9 mouse cellular contexts compared by ENCODE assay signal in genomic region chr4:123616971-123617370, GRCm38 (mm10).
DNase-seq lines count a peak whose midpoint lies in the region; ATAC-seq lines count a peak whose summit lies in the region.
"Had no signal": no experiment of that assay in that cellular context is flagged by ENCODE, and none has a peak within 500 bp of the region (broad histone marks: within the 10 kb centered on the region; RNA-seq: fewer than 3 reads in every experiment).

No protein-coding gene starts in this region.

- H3K9ac ChIP-seq in heart, embryonic 13.5 days = peak overlapping the region; percentile 47; the same call in 1 of the 2 replicates
- peak overlapping the region; percentile 1; the same call in 1 of the 2 replicates for H3K9ac ChIP-seq in limb, embryonic 12.5 days (replicated peaks)

- H3K4me3 ChIP-seq in heart, embryonic 13.5 days = no peak overlapping the region
- no peak overlapping the region for H3K4me3 ChIP-seq in limb, embryonic 12.5 days (replicated peaks)

- no peaks in the 10 kb centered on the region for H3K27me3 ChIP-seq in heart, embryonic 13.5 days (replicated peaks)
- H3K27me3 ChIP-seq in limb, embryonic 12.5 days = no peaks in the 10 kb centered on the region
- H3K27me3 ChIP-seq: CH12.LX had no signal

- no peak for DNase-seq in heart, postnatal 14 days
- peak; percentile 23 for DNase-seq in right cerebral cortex, postnatal 25 days
- no peak for DNase-seq in right cerebral cortex, postnatal 4 days
- no peak for DNase-seq in thymus, postnatal 14 days
- no peak for DNase-seq in spleen, postnatal 4 days (ENCODE audit: low spot score in 2 of 2)
- no peak for DNase-seq in embryo, embryonic 9.5 days (ENCODE audit: extremely low spot score)

- WGBS in heart, embryonic 13.5 days = 35% methylated on average over 4 of the region's 4 CpGs
- 45% methylated on average over 4 of the region's 4 CpGs for WGBS in limb, embryonic 12.5 days

- H3K4me1 ChIP-seq in heart, embryonic 13.5 days = peaks cover 65% of the 10 kb centered on the region
- peaks cover 6% of the 10 kb centered on the region for H3K4me1 ChIP-seq in limb, embryonic 12.5 days (replicated peaks)

- H3K36me3 ChIP-seq in heart, embryonic 13.5 days = 0 out of 2 replicates have a peak, but pooled peaks cover 4% of the 10 kb centered on the region
- H3K36me3 ChIP-seq in limb, embryonic 12.5 days = no peaks in the 10 kb centered on the region

- H3K4me2 ChIP-seq in heart, embryonic 13.5 days = peak overlapping the region; percentile 4; the same call in 1 of the 2 replicates
- no peak overlapping the region for H3K4me2 ChIP-seq in limb, embryonic 12.5 days

- 0 out of 2 replicates have a peak, but pooled peaks cover 4% of the 10 kb centered on the region for H3K9me3 ChIP-seq in heart, embryonic 13.5 days
- no peaks in the 10 kb centered on the region for H3K9me3 ChIP-seq in limb, embryonic 12.5 days

- ATAC-seq in heart, embryonic 13.5 days (ENCODE audit: extremely low read depth, insufficient number of reproducible peaks, low FRiP score, low TSS enrichment) = no peak
- no peak for ATAC-seq in limb, embryonic 12.5 days (ENCODE audit: insufficient number of reproducible peaks, insufficient read depth, low FRiP score, low TSS enrichment, low read depth)

- peak overlapping the region; percentile 75 for H3K27ac ChIP-seq in heart, embryonic 13.5 days (replicated peaks)
- peak overlapping the region; percentile 66 for H3K27ac ChIP-seq in limb, embryonic 12.5 days

- intact Hi-C loops in heart, postnatal 14 days (cut with DNase I) = no loop called here
